Mouse (Mus musculus): ENCODE results near the gene E030018B13Rik. TPM values are rescaled to one million over a fixed set of nuclear protein-coding genes. Genes with fewer than 3 reads are reported as not detected.

Gene E030018B13Rik
- polyA plus RNA-seq, 1 experiment: not detected

DNA sequence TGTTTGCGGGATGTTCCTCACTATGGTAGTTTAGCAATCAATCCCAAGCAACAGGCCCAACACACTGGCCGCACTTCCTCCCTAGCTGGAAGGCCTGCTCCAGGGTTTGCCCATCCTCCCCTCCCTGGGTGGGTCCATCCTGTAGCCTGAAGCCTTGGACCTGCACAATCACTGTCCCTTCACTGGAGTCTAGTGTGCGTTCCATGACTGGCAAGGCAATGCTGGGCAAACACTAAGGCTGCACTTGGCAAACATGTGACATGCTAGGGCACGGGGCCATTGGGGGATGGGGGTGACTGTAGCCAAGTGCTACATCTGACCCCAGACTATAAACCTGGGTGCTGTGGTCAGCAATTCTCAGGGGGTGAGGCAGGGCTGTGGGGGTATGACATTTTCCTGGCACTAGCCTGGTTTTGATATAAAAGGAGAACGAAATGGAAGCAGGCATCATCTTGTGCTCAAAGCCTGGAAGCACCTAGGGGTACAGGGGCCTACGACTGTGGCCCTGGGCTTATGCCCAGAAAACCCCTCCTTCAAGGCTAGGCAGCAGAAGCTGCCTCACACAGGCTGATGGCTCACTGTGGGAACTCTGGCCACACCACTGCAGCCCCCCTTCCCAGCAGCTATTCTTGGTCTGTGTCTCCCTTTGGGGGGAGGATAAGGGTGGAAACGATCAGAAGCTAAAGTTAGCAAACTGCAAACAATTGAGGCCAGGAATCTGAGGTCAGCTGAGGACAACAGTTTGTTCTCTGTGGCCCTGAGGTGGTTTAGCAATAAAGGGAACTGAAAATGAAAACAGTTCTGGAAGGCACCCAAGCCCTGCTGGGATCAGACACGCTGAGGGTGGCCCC, 5.0 kb upstream of the E030018B13Rik start:
- H3K4me1 ChIP-seq (ENCODE audit: control insufficient read depth): peaks cover 71% of the 10 kb centered on the region

DNA sequence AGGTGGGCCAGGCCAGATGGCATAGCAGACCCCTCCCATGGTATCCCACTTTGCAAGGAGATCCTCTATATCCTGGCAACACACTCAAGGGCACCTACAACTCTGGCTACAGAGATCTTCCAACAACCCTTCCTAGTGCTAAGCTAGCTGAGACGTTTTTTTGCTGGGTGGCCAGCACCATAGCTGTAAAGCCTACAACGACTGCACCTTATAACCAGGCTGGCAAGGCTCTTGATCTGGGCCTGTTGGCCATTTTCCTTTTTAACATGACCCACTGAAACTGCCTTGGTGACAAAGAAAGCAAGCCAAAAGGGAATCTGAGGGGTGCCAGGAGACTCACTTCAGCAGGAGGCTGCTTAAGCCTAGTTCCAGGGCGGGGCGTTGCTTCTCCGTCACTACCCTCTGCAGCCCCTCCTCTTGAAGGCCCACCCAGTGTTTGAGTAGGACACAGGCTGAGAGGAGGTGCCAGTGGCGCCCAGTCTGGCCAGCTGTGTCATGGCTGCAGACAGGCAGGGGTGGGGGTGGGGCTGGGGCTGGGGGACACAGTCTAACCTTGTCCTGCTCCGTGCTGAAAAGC, 4.3 kb upstream of the E030018B13Rik start:
- Histone ChIP-seq H3K4me1 (ENCODE audit: control insufficient read depth) (peaks cover 74% of the 10 kb centered on the region), H3K9me3 (ENCODE audit: control insufficient read depth, low read length) (no peaks in the 10 kb centered on the region), H3K27me3 (ENCODE audit: control insufficient read depth) (no peaks in the 10 kb centered on the region), H3K4me3 (replicated peaks) (no peak overlapping the region), H3K36me3 (ENCODE audit: control insufficient read depth) (peaks cover 48% of the 10 kb centered on the region)
- no peak for TF ChIP-seq TAL1 (IDR thresholded peaks at IDR 0.05; ENCODE audit: low read length)
- TF ChIP-seq GATA1 (IDR thresholded peaks at IDR 0.05; ENCODE audit: low read length): no peak

More for the DNA sequence above, 5.0 kb upstream of the E030018B13Rik start:
- peaks cover 46% of the 10 kb centered on the region for H3K36me3 ChIP-seq (ENCODE audit: control insufficient read depth)
- H3K9me3 ChIP-seq (ENCODE audit: control insufficient read depth, low read length): no peaks in the 10 kb centered on the region
- no peaks in the 10 kb centered on the region for H3K27me3 ChIP-seq (ENCODE audit: control insufficient read depth)
- no peak overlapping the region for H3K4me3 ChIP-seq (replicated peaks)
- TF ChIP-seq TAL1 (IDR thresholded peaks at IDR 0.05; ENCODE audit: low read length): no peak

DNA sequence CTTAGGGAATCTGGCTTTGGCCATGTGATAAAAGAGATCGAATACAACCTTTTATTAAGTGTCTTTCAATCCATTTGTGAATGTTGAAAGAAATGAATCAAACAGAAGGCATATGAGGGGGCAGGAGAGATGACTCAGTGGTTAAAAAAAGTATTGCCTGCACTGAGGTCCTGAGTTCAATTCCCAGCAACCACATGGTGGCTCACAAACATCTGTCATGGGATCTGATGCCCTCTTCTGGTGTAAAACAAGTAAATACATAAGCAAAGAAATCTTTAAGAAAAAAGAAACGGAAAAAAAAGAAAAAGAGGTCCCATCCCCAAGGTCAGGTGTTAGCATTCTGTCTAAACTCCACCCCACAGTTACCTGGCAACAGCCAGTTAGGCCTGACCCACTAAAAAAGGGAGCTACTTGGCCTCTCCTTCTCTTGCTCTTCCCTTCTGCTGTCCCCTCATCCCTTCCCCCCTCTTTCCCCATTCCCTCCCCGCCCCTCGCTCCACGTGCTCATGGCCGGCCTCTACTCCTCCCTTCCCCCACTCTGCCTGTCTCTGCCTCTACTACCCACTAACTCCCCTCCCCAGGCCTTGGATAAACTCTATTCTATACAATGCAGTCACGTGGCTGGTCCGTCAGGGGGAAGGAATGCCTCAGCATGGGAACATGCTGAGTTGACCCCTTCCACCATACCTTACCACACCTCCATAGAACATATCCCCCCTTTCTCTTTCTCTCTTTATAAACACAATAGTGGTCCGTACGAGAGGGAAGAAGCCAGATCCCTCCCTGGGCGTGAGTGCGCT, 3.5 kb upstream of the E030018B13Rik start:
- Histone ChIP-seq H3K36me3 (ENCODE audit: control insufficient read depth) (peaks cover 49% of the 10 kb centered on the region), H3K27me3 (ENCODE audit: control insufficient read depth) (no peaks in the 10 kb centered on the region), H3K9me3 (ENCODE audit: control insufficient read depth, low read length) (no peaks in the 10 kb centered on the region), H3K4me1 (ENCODE audit: control insufficient read depth) (peaks cover 73% of the 10 kb centered on the region), H3K4me3 (replicated peaks) (no peak overlapping the region)
- no peak for TF ChIP-seq TAL1 (IDR thresholded peaks at IDR 0.05; ENCODE audit: low read length)
- no peak for TF ChIP-seq GATA1 (IDR thresholded peaks at IDR 0.05; ENCODE audit: low read length)

DNA sequence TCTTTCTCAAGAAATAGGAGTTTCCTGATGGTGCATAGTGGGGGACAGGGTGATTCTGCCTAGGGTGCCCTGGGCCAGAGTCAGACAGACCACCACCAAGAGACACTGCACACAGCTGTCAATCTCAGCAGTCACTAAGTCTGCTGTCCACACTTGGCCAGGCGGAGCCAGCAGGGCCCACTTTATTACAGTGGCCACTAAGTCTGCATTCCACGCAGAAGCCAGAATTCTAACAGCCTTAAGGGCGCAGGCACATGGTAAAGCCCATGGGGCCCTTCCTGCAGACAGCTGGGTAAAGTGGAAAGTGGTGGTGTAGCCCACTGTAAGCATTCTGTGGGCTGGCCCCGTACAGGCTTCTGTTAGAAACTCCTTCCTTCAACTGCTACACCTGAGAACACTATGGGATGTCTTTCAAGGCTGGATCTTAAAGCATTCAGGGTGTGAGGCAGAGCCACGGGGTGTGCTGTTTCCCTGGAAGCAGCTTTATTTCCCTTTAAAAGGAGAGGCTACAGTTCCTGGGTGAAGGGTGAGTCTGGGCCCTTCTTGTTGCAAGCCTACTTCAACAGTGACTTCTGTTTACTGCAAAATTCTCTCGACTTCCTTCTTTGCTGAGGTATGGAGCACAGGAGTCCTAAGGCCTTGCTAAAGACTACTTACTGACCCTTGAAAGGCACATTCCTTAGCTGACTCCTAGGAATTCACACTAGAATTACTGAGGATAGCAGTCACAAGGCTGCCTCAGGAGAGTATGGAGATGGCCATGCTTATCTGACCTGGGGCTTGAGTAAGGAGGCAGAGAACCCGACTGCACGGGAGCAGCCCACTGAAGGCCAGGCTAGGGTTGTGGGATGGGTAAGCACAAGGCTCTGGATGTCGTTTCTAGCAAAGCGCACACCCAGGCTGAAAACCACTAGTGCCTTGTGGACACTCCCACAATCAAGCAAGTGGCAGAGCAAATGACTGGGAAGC, 2.6 kb upstream of the E030018B13Rik start:
- Histone ChIP-seq H3K4me1 (ENCODE audit: control insufficient read depth) (peaks cover 72% of the 10 kb centered on the region), H3K36me3 (ENCODE audit: control insufficient read depth) (peaks cover 56% of the 10 kb centered on the region)

DNA sequence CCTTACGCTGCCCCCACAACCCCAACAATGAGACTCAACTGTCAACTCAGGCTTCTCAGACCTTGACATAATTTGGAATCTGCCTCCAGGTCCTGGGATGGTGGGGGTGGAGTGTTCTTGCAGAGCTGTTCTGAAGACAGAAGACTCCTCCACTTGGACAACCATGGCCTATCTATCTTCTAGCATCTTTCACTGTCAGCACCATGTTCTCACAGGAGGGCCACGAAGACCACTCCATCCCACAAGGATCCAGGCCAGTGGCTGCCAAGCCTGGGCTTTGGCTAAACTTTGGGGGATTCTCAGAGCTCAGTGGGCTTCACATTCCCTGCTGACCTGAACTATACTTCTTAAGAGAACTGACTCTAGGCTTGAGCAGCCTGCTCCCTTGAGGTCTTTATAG, 1.8 kb upstream of the E030018B13Rik start:
- Histone ChIP-seq H3K36me3 (ENCODE audit: control insufficient read depth) (peaks cover 65% of the 10 kb centered on the region), H3K4me1 (ENCODE audit: control insufficient read depth) (peaks cover 77% of the 10 kb centered on the region), H3K9me3 (ENCODE audit: control insufficient read depth, low read length) (no peaks in the 10 kb centered on the region), H3K4me3 (replicated peaks) (no peak overlapping the region), H3K27me3 (ENCODE audit: control insufficient read depth) (no peaks in the 10 kb centered on the region)
- no peak for TF ChIP-seq TAL1 (IDR thresholded peaks at IDR 0.05; ENCODE audit: low read length)
- TF ChIP-seq GATA1 (IDR thresholded peaks at IDR 0.05; ENCODE audit: low read length): no peak

More for the DNA sequence above, 2.6 kb upstream of the E030018B13Rik start:
- Histone ChIP-seq H3K9me3 (ENCODE audit: control insufficient read depth, low read length) (no peaks in the 10 kb centered on the region), H3K4me3 (replicated peaks) (no peak overlapping the region), H3K27me3 (ENCODE audit: control insufficient read depth) (no peaks in the 10 kb centered on the region)
- TF ChIP-seq TAL1 (IDR thresholded peaks at IDR 0.05; ENCODE audit: low read length) (no peak), GATA1 (IDR thresholded peaks at IDR 0.05; ENCODE audit: low read length) (no peak)

DNA sequence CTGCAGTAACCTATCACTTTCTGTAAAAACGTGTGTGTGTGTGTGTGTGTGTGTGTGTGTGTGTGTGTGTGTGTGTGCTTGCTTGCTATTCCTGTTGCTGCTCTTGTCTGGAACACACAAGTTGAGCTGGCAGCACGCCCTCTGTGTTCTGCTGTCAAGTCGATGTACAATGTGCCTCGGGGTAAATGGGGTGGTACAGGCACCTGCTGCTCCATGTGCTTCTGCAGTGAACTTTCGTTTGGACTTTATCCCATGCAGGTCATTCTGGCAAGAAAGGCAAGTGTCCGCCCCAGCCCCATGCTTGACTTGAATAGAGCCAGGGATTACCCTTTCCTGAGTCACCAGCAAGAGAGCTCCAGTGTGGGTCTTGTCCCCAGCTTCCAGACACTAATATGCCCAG, 1.0 kb downstream of the E030018B13Rik start:
- no peaks in the 10 kb centered on the region for H3K9me3 ChIP-seq (ENCODE audit: control insufficient read depth, low read length)
- TF ChIP-seq TAL1 (IDR thresholded peaks at IDR 0.05; ENCODE audit: low read length) (no peak), GATA1 (IDR thresholded peaks at IDR 0.05; ENCODE audit: low read length) (no peak)
- H3K4me3 ChIP-seq (replicated peaks): no peak overlapping the region
- peaks cover 67% of the 10 kb centered on the region for H3K36me3 ChIP-seq (ENCODE audit: control insufficient read depth)
- H3K27me3 ChIP-seq (ENCODE audit: control insufficient read depth): no peaks in the 10 kb centered on the region
- peaks cover 74% of the 10 kb centered on the region for H3K4me1 ChIP-seq (ENCODE audit: control insufficient read depth)

DNA sequence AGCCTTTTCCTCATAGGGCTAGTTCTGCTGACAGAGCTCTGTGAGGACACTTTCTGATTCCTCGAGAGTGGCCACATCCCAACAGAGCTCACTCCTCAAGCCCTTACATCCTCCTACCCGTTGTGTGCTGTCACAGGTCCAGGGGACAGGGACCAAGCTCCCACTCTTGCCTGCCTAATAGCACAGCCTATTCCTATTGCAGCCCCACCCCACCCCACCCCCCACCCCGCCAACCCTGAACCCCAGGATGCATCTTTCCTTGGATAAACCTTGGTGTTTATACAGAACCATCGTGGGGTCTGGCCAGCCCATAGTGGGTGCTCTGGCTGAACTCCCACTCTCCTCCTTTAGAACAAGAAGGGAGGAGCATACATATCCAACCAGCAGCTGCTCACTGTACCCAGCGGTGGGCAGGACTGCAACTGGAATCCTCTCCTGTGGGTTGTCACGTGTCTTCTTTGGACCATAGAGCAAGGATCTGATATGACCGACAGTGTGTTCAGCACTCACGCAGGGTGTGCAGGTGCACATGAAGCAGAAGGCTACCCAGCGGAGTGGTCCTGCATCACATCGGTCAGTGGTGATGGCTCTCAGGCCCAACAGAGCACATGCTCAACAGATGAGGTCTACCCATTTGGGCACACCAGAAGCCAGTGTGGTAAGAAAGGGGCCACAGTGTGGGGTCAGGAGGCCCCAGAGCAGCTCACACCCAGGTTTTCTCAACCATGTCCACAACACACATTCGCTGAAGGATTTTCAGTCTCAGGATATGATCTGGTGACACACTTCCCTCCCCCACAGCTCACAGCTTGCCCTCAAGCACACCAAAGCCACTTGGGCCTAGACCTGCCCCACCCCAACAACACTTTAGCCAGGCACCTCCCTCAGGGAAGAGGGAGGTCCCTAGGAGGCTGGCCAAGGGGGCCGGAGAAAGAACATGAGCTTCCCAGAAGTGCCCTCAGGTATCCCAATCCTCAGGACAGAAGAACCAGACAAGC, 2.4 kb downstream of the E030018B13Rik start:
- H3K4me1 ChIP-seq (ENCODE audit: control insufficient read depth): peaks cover 78% of the 10 kb centered on the region

More for the DNA sequence above, 2.4 kb downstream of the E030018B13Rik start:
- Histone ChIP-seq H3K9me3 (ENCODE audit: control insufficient read depth, low read length) (no peaks in the 10 kb centered on the region), H3K4me3 (replicated peaks) (no peak overlapping the region), H3K36me3 (ENCODE audit: control insufficient read depth) (peaks cover 67% of the 10 kb centered on the region), H3K27me3 (ENCODE audit: control insufficient read depth) (no peaks in the 10 kb centered on the region)
- TF ChIP-seq GATA1 (IDR thresholded peaks at IDR 0.05; ENCODE audit: low read length): no peak
- no peak for TF ChIP-seq TAL1 (IDR thresholded peaks at IDR 0.05; ENCODE audit: low read length)

All from erythroblast, embryonic 14.5 days (primary cell).